Mouse (Mus musculus) lung, embryonic 15.5 days (tissue): ENCODE data around the gene Gdpd3. TPM values are rescaled to one million over a fixed set of nuclear protein-coding genes. Genes with fewer than 3 reads are reported as not detected.

ENCODE experiments used
- ATAC-seq: fragments of 200-750 bp; cut with Nextera tagmentation; 2 replicates; pipeline ENCODE4 v1.8.0; 2017; ENCODE audit warnings: moderate number of reproducible peaks, borderline replicate concordance; ENCODE audit not compliant: low FRiP score, low TSS enrichment; ENCODE audit errors: extremely low read depth
- H3K27ac ChIP-seq: fragments of 300-500 bp; sonication (generic); 2 replicates; pipeline ENCODE4 v1.5.1; 2015; ENCODE audit warnings: moderate library complexity, mild to moderate bottlenecking, inconsistent platforms
- H3K27me3 ChIP-seq: fragments of 300-500 bp; sonication (generic); 2 replicates; pipeline ENCODE4 v1.6.1; 2015; ENCODE audit warnings: inconsistent platforms
- H3K36me3 ChIP-seq: fragments of 300-500 bp; sonication (generic); 2 replicates; pipeline ENCODE4 v1.6.1; 2015; ENCODE audit warnings: inconsistent platforms
- H3K4me1 ChIP-seq: fragments of 300-500 bp; sonication (generic); 2 replicates; pipeline ENCODE4 v1.6.1; 2015; ENCODE audit warnings: inconsistent platforms
- H3K4me2 ChIP-seq: fragments of 300-500 bp; sonication (generic); 2 replicates; pipeline ENCODE4 v1.6.1; 2015; ENCODE audit warnings: inconsistent platforms, mild to moderate bottlenecking, moderate library complexity
- H3K4me3 ChIP-seq: fragments of 300-500 bp; sonication (generic); 2 replicates; pipeline ENCODE4 v1.5.1; 2015; ENCODE audit warnings: mild to moderate bottlenecking, inconsistent platforms
- H3K9ac ChIP-seq: fragments of 300-500 bp; sonication (generic); 2 replicates; pipeline ENCODE4 v1.6.1; 2015; ENCODE audit warnings: inconsistent platforms
- H3K9me3 ChIP-seq: fragments of 300-500 bp; sonication (generic); 2 replicates; pipeline ENCODE4 v1.6.1; 2016; ENCODE audit warnings: inconsistent platforms
- WGBS: fragments of 180-500 bp; shearing (Covaris S2); methylation state at CpG from one replicate; pipeline ENCODE4 v1.1.7; 2015; 5-methylcytosine and 5-hydroxymethylcytosine counted together
- polyA plus RNA-seq: library from polyadenylated mRNA; unstranded; fragments of >200 nt; fragmentation: Nextera tagmentation; extraction: Ambion mirVana; gene quantifications from 2 replicates; pipeline ENCODE4 v1.2.1, GENCODE M21; 2015

Gdpd3 gene
- polyA plus RNA-seq, 1 experiment from 2014 or later: 2.5 TPM

DNA sequence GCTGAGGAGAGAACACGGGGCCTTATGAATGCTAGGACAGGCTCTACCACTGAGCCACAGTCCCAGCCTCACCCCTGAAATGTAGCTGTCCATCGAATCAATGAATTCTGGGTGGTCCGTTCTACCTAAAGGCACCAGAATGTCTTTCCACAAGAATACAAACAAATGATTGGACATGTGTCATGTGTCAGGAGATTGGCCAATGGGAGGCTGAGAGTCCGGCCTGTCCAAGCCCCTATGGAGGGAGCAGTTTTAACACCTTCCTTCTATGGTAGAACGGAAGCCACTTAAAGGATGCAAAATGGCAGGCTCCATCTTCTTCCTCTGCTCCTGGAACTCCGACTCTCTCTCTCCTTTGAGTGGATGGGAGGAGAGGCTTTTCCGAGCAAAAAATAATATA is 51.5 kb downstream of the Gdpd3 start:
- no peak for ATAC-seq
- WGBS: 73% methylated on average over 7 of the region's 7 CpGs

DNA sequence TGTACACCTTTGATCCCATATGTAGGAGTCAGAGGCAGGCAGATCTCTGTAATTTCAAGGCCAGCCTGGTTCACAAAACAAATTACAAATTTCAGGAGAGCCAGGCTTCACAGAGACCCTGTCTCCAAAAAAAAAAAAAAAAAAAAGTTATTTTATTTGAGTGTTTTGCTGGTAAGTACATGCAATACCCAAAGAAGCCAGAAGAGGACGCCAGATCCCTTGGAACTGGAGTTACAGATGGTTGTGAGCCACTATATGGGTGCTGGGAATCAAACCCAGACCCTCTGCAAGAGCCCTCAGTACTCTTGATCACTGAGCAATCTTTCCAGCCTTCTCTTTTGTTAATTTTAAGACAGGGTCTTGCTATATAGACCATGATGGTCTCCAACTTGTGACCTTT is 52.7 kb downstream of the Gdpd3 start:
- 32% methylated on average over 1 of the region's 1 CpGs for WGBS
- no peaks in the 10 kb centered on the region for H3K9me3 ChIP-seq
- no peak overlapping the region for H3K9ac ChIP-seq
- H3K27me3 ChIP-seq: peaks cover 17% of the 10 kb centered on the region
- no peak overlapping the region for H3K27ac ChIP-seq
- no peak overlapping the region for H3K4me3 ChIP-seq
- no peak overlapping the region for H3K4me2 ChIP-seq
- H3K4me1 ChIP-seq: 0 out of 2 replicates have a peak, but pooled peaks cover 10% of the 10 kb centered on the region
- no peak for ATAC-seq
- no peaks in the 10 kb centered on the region for H3K36me3 ChIP-seq

More for the DNA sequence above, 51.5 kb downstream of the Gdpd3 start:
- Histone ChIP-seq H3K27me3 (peaks cover 6% of the 10 kb centered on the region; the same call in 1 of the 2 replicates), H3K27ac (no peak overlapping the region), H3K4me2 (no peak overlapping the region), H3K36me3 (no peaks in the 10 kb centered on the region), H3K9ac (no peak overlapping the region), H3K4me1 (peaks cover 9% of the 10 kb centered on the region; the same call in 1 of the 2 replicates), H3K4me3 (no peak overlapping the region), H3K9me3 (no peaks in the 10 kb centered on the region)

DNA sequence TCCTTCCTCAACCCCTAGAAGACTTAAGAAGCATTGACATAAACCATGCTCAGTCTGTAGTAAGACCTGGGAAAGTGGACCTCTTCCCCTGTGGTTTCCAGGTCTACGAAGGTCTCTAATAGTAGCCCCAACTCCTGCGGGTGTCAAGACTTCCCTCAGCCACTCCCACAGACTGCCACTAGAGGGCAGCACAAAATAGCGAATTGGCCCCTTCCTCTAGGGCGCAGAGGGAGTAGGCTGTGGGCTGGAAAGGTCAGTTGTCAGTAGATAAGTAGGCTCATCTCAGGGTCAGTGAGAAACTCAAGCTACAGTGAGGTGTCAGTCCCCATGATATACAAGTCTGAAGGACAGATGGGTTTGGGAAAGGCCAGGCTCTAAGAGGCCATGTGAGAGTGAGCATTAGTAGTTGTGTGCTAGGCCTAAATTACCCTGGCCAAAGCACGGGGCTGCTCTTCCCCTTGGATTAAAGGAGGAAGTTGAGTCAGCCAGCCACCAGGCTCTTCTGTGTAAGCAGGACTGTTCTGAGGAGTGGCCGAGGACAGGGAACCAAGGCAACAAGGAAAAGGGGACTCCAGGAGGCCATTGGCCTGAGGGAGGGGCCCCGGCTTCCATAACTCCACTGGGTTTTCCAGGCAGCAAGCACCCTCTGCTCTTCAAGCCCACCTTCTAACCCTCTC is 55.8 kb downstream of the Gdpd3 start:
- H3K9ac ChIP-seq: no peak overlapping the region
- peak; percentile 9; the same call in 1 of the 2 replicates for ATAC-seq
- WGBS: 23% methylated on average over 7 of the region's 7 CpGs
- H3K4me1 ChIP-seq: 0 out of 2 replicates have a peak, but pooled peaks cover 8% of the 10 kb centered on the region
- peaks cover 26% of the 10 kb centered on the region for H3K27me3 ChIP-seq
- no peaks in the 10 kb centered on the region for H3K36me3 ChIP-seq
- H3K4me3 ChIP-seq: no peak overlapping the region
- no peak overlapping the region for H3K27ac ChIP-seq
- H3K4me2 ChIP-seq: no peak overlapping the region
- H3K9me3 ChIP-seq: no peaks in the 10 kb centered on the region

DNA sequence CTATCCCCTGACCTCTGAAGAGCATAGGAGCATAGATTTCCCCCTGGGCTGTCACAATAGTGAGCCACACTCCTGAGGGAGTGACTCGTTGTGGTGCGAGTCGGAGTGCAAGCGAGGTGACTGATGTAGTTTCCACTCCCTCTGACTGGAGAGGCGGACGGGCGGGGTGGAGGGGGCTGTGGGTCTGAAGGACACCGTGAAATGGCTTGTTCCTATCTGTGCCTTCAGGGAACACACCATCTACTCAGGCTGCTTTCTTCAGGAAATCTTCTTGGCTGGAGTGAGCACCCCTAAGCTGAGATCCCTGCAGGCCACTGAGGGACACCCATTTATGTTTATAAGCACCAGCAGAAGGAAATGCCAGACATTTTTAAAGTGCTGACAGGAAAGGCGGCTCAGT is 56.6 kb downstream of the Gdpd3 start:
- Histone ChIP-seq H3K4me2 (peak overlapping the region; percentile 50; the same call in 1 of the 2 replicates), H3K4me1 (0 out of 2 replicates have a peak, but pooled peaks cover 8% of the 10 kb centered on the region), H3K27me3 (peaks cover 26% of the 10 kb centered on the region), H3K27ac (no peak overlapping the region), H3K9ac (no peak overlapping the region), H3K36me3 (no peaks in the 10 kb centered on the region), H3K9me3 (no peaks in the 10 kb centered on the region), H3K4me3 (0 out of 2 replicates have a peak overlapping the region, but pooled peaks have one; percentile 19)
- WGBS: 11% methylated on average over 9 of the region's 9 CpGs
- no peak for ATAC-seq

DNA sequence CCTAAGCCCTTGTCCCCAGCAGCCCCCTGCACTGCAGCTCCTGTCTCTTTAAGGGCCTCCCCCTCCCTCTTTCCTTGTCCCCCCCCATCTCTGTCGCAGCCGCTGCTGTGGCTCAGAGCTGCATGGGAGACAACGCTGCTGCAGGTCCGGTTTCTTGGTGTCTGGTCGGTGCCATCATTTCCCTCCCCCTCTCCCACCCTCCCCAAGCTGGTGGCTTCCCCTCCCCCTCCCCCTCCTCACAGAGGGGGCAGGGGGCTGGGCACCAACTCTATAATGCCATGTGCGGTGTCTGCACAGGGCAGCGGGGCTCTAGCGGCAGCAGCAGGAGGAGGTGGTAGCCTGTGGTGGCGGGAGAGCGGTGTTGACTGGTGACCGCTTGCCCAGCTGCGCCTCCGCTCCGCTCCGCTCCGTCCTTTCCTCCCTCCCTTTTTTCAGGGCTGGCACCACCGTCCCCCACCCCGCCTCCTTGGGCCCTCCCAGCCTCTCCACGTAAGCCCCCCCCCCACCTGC is 57.1 kb downstream of the Gdpd3 start:
- Histone ChIP-seq H3K4me1 (0 out of 2 replicates have a peak, but pooled peaks cover 8% of the 10 kb centered on the region), H3K9ac (no peak overlapping the region), H3K36me3 (no peaks in the 10 kb centered on the region), H3K27ac (no peak overlapping the region), H3K4me3 (peak overlapping the region; percentile 19), H3K27me3 (peaks cover 26% of the 10 kb centered on the region), H3K4me2 (peak overlapping the region; percentile 50), H3K9me3 (no peaks in the 10 kb centered on the region)
- no peak for ATAC-seq
- 4% methylated on average over 12 of the region's 19 CpGs for WGBS

DNA sequence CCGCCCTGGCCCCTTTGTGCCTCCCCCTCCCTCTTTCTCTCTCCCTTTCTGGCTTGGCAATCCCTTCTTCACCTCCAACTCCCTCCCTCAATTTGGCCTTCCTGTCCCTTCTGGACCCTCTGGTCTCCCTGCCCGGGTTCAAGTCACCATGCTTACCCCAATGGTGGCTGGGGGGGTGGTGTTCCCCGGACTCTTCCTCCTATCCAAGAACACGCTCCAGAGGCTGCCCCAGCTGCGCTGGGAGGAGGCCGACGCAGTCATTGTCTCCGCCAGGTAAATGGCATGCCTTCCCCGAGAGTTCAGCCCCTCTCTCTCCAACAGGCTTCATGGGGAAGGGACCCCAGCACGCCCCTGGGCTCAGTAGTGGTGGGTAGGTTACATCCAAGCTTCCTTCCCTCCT is 57.8 kb downstream of the Gdpd3 start:
- Histone ChIP-seq H3K4me2 (no peak overlapping the region), H3K4me3 (no peak overlapping the region), H3K9ac (no peak overlapping the region), H3K9me3 (no peaks in the 10 kb centered on the region), H3K4me1 (0 out of 2 replicates have a peak, but pooled peaks cover 8% of the 10 kb centered on the region), H3K27me3 (peaks cover 26% of the 10 kb centered on the region), H3K36me3 (no peaks in the 10 kb centered on the region), H3K27ac (no peak overlapping the region)
- no peak for ATAC-seq
- WGBS: 8% methylated on average over 10 of the region's 10 CpGs

Other genes with a start within 250 kb of the Gdpd3 start
- 176 and 186 TPM in 2 replicates for gene Eif3c, start 199.9 kb upstream of the Gdpd3 start, polyA plus RNA-seq
- 1.1 and 1.5 TPM in 2 replicates for gene Apobr, start 181.4 kb upstream of the Gdpd3 start, polyA plus RNA-seq
- 27.7 and 27.9 TPM in 2 replicates for gene Cln3, start 180.5 kb upstream of the Gdpd3 start, polyA plus RNA-seq
- gene Il27, start 171.4 kb upstream of the Gdpd3 start, polyA plus RNA-seq: not detected in 2 replicates
- gene Nupr1, start 135.5 kb upstream of the Gdpd3 start, polyA plus RNA-seq: 23.4 and 30.0 TPM in 2 replicates
- 47.3 and 54.9 TPM in 2 replicates for gene Sgf29, start 117.0 kb upstream of the Gdpd3 start, polyA plus RNA-seq
- 5.9 and 6.8 TPM in 2 replicates for gene Sult1a1, start 89.9 kb upstream of the Gdpd3 start, polyA plus RNA-seq
- 105 and 119 TPM in 2 replicates for gene Bola2, start 70.9 kb upstream of the Gdpd3 start, polyA plus RNA-seq
- 9.9 and 11.5 TPM in 2 replicates for gene Slx1b, start 70.5 kb upstream of the Gdpd3 start, polyA plus RNA-seq
- 36.0 and 58.1 TPM in 2 replicates for gene Coro1a, start 58.5 kb upstream of the Gdpd3 start, polyA plus RNA-seq
- gene Mapk3, start 6.7 kb upstream of the Gdpd3 start, polyA plus RNA-seq: 132 and 135 TPM in 2 replicates
- 90.3 and 96.2 TPM in 2 replicates for gene Ypel3, start 10.6 kb downstream of the Gdpd3 start, polyA plus RNA-seq
- 0.26 and 0.51 TPM in 2 replicates for gene Tbx6, start 15.1 kb downstream of the Gdpd3 start, polyA plus RNA-seq
- 260 and 262 TPM in 2 replicates for gene Ppp4c, start 26.2 kb downstream of the Gdpd3 start, polyA plus RNA-seq
- 0.10 and 0.19 TPM in 2 replicates for gene Fam57b, start 31.3 kb downstream of the Gdpd3 start, polyA plus RNA-seq
- not detected in 2 replicates for gene 4930451I11Rik, start 65.3 kb downstream of the Gdpd3 start, polyA plus RNA-seq
- 0.81 and 1.1 TPM in 2 replicates for gene Doc2a, start 81.1 kb downstream of the Gdpd3 start, polyA plus RNA-seq
- gene Hirip3, start 95.6 kb downstream of the Gdpd3 start, polyA plus RNA-seq: 31.6 and 34.4 TPM in 2 replicates
- 76.6 and 78.3 TPM in 2 replicates for gene Ino80e, start 96.0 kb downstream of the Gdpd3 start, polyA plus RNA-seq
- 48.0 and 55.0 TPM in 2 replicates for gene Taok2, start 118.4 kb downstream of the Gdpd3 start, polyA plus RNA-seq
- 31.6 and 32.9 TPM in 2 replicates for gene Tmem219, start 156.6 kb downstream of the Gdpd3 start, polyA plus RNA-seq
- gene Kctd13, start 162.5 kb downstream of the Gdpd3 start, polyA plus RNA-seq: 13.6 and 15.0 TPM in 2 replicates
- gene Asphd1, start 183.2 kb downstream of the Gdpd3 start, polyA plus RNA-seq: 0.09 TPM in 1 of 2 replicates, not detected in the other
- 0.16 and 0.89 TPM in 2 replicates for gene Sez6l2, start 184.2 kb downstream of the Gdpd3 start, polyA plus RNA-seq
- gene Cdipt, start 209.6 kb downstream of the Gdpd3 start, polyA plus RNA-seq: 110 and 117 TPM in 2 replicates
- 1.3 and 2.1 TPM in 2 replicates for gene Cdiptos, start 209.8 kb downstream of the Gdpd3 start, polyA plus RNA-seq
- gene Mvp, start 248.3 kb downstream of the Gdpd3 start, polyA plus RNA-seq: 13.0 and 13.9 TPM in 2 replicates